8 mouse cellular contexts compared by ENCODE assay signal in genomic region chr6:71804061-71804829, GRCm38 (mm10). TPM values are rescaled to one million over a fixed set of nuclear protein-coding genes. Genes with fewer than 3 reads are reported as not detected.
DNase-seq lines count a peak whose midpoint lies in the region; ATAC-seq and TF ChIP-seq lines count a peak whose summit lies in the region.

No protein-coding gene starts in this region.

- no peaks in the 10 kb centered on the region for H3K27me3 ChIP-seq in hindbrain, embryonic 12.5 days
- no peaks in the 10 kb centered on the region for H3K27me3 ChIP-seq in lung, postnatal 0 days (replicated peaks; ENCODE audit: insufficient read depth, low read length)

- TF ChIP-seq EP300 in lung, postnatal 0 days (IDR thresholded peaks at IDR 0.05), result no peak

- ATAC-seq in frontal cortex, adult (ENCODE audit: low TSS enrichment), result peak; percentile 62
- ATAC-seq in hindbrain, embryonic 12.5 days (ENCODE audit: low FRiP score), result peak; percentile 83
- ATAC-seq in lung, postnatal 0 days, result peak; percentile 90

- peak; percentile 62 for DNase-seq in T-cell, adult 2 months (ENCODE audit: low spot score)
- peak; percentile 67 for DNase-seq in cerebellum, adult 8-10 months
- DNase-seq in layer of hippocampus, adult 9-11 months, result peak; percentile 84
- DNase-seq in lung, postnatal 0 days (ENCODE audit: low spot score), result peak; percentile 91
- DNase-seq in retina, adult 2 months (ENCODE audit: low read depth, low spot score), result peak; percentile 67
- DNase-seq in yolk sac, embryonic 10.5 days (ENCODE audit: low spot score), result peak; percentile 47

- H3K4me2 ChIP-seq in hindbrain, embryonic 12.5 days (replicated peaks), result no peak overlapping the region
- H3K4me2 ChIP-seq in lung, postnatal 0 days (replicated peaks; ENCODE audit: low read depth, low read length), result no peak overlapping the region

- H3K36me3 ChIP-seq in hindbrain, embryonic 12.5 days, result peaks cover 23% of the 10 kb centered on the region; the same call in 1 of the 2 replicates
- H3K36me3 ChIP-seq in lung, postnatal 0 days (ENCODE audit: insufficient read depth, low read length), result no peaks in the 10 kb centered on the region

- no peak overlapping the region; the same call in 1 of the 2 replicates for H3K27ac ChIP-seq in hindbrain, embryonic 12.5 days
- H3K27ac ChIP-seq in lung, postnatal 0 days (ENCODE audit: low read length), result no peak overlapping the region

- no peaks in the 10 kb centered on the region for H3K9me3 ChIP-seq in hindbrain, embryonic 12.5 days (replicated peaks)
- no peaks in the 10 kb centered on the region for H3K9me3 ChIP-seq in lung, postnatal 0 days (ENCODE audit: low read length)

- no peaks in the 10 kb centered on the region for H3K4me1 ChIP-seq in hindbrain, embryonic 12.5 days
- H3K4me1 ChIP-seq in lung, postnatal 0 days (ENCODE audit: insufficient read depth, low read depth, low read length), result no peaks in the 10 kb centered on the region

- WGBS in hindbrain, embryonic 12.5 days, result 30% methylated on average over 12 of the region's 12 CpGs
- 21% methylated on average over 12 of the region's 12 CpGs for WGBS in lung, postnatal 0 days

- no peak overlapping the region for H3K4me3 ChIP-seq in hindbrain, embryonic 12.5 days
- H3K4me3 ChIP-seq in lung, postnatal 0 days (ENCODE audit: low read depth, low read length), result no peak overlapping the region

- H3K9ac ChIP-seq in hindbrain, embryonic 12.5 days, result no peak overlapping the region
- H3K9ac ChIP-seq in lung, postnatal 0 days (replicated peaks; ENCODE audit: low read depth), result no peak overlapping the region

- TF ChIP-seq CTCF in lung, postnatal 0 days (IDR thresholded peaks at IDR 0.05), result peak; percentile 99

RNA-seq across cellular contexts. Expression of gene Mrpl35, which starts 22.5 kb away (rescaled TPM):
- polyA plus RNA-seq in hindbrain, embryonic 12.5 days (2016; fragmentation: Nextera tagmentation; extraction: Ambion mirVana), result 41.9 and 47.1 TPM in 2 replicates
- 37.8 and 38.7 TPM in 2 replicates for polyA plus RNA-seq in lung, postnatal 0 days (2015; fragmentation: Nextera tagmentation; extraction: Ambion mirVana)

RNA-seq across cellular contexts. Expression of gene Immt, which starts 26.9 kb away (rescaled TPM):
- polyA plus RNA-seq in hindbrain, embryonic 12.5 days (2016; fragmentation: Nextera tagmentation; extraction: Ambion mirVana), result 153 and 160 TPM in 2 replicates
- polyA plus RNA-seq in lung, postnatal 0 days (2015; fragmentation: Nextera tagmentation; extraction: Ambion mirVana), result 88.9 and 92.9 TPM in 2 replicates
